Mouse (Mus musculus): ENCODE data around the gene Rsph1. TPM values are rescaled to one million over a fixed set of nuclear protein-coding genes. Genes with fewer than 3 reads are reported as not detected.

Gene Rsph1
- total and polyA plus RNA-seq, 3 experiments = 0.81 to 1.2 (median 1.2) TPM

- TF ChIP-seq CTCF (IDR thresholded peaks at IDR 0.05) (no peak), EP300 (IDR thresholded peaks at IDR 0.05; ENCODE audit: insufficient read depth, low read depth, low read length) (no peak), POLR2A (IDR thresholded peaks at IDR 0.05; ENCODE audit: insufficient read depth, low read depth, low read length) (no peak)
- H3K79me2 ChIP-seq (replicated peaks; ENCODE audit: control insufficient read depth, insufficient read depth, low read length) = no peaks in the 10 kb centered on the region
- no peak overlapping the region for H3K27ac ChIP-seq
- H3K27me3 ChIP-seq (ENCODE audit: control insufficient read depth, insufficient read depth, low read length) = no peaks in the 10 kb centered on the region
- H3K9ac ChIP-seq (ENCODE audit: low read depth, low read length) = no peak overlapping the region
- no peaks in the 10 kb centered on the region for H3K36me3 ChIP-seq (ENCODE audit: control insufficient read depth, insufficient read depth, low read length)
- intact Hi-C loops (cut with DNase I) = no loop called here
- 73% methylated on average over 8 of the region's 8 CpGs for WGBS
- no peak for DNase-seq
- H3K4me1 ChIP-seq (ENCODE audit: control insufficient read depth, insufficient read depth, low read length) = no peaks in the 10 kb centered on the region
- H3K4me3 ChIP-seq = no peak overlapping the region
These were observed 52.6 kb downstream of the Rsph1 start for GRCm38 (mm10) chr17:31224591-31224990.

- H3K27ac ChIP-seq = no peak overlapping the region
- no peak overlapping the region for H3K9ac ChIP-seq (ENCODE audit: low read depth, low read length)
- no peaks in the 10 kb centered on the region for H3K27me3 ChIP-seq (ENCODE audit: control insufficient read depth, insufficient read depth, low read length)
- no peaks in the 10 kb centered on the region for H3K79me2 ChIP-seq (replicated peaks; ENCODE audit: control insufficient read depth, insufficient read depth, low read length)
- no peaks in the 10 kb centered on the region for H3K36me3 ChIP-seq (ENCODE audit: control insufficient read depth, insufficient read depth, low read length)
- no peaks in the 10 kb centered on the region for H3K4me1 ChIP-seq (ENCODE audit: control insufficient read depth, insufficient read depth, low read length)
- TF ChIP-seq CTCF (IDR thresholded peaks at IDR 0.05) = no peak
- TF ChIP-seq EP300 (IDR thresholded peaks at IDR 0.05; ENCODE audit: insufficient read depth, low read depth, low read length) = no peak
- TF ChIP-seq POLR2A (IDR thresholded peaks at IDR 0.05; ENCODE audit: insufficient read depth, low read depth, low read length) = no peak
- intact Hi-C loops (cut with DNase I) = no loop called here
- H3K4me3 ChIP-seq = no peak overlapping the region
- WGBS = 41% methylated on average over 7 of the region's 7 CpGs
- no peak for DNase-seq
These were observed 53.3 kb downstream of the Rsph1 start for GRCm38 (mm10) chr17:31223835-31224234.

GRCm38 (mm10) chr17:31222810-31223310, 54.3 kb downstream of the Rsph1 start:
- no peak for TF ChIP-seq CTCF (IDR thresholded peaks at IDR 0.05)
- no peak for TF ChIP-seq EP300 (IDR thresholded peaks at IDR 0.05; ENCODE audit: insufficient read depth, low read depth, low read length)
- no peak for TF ChIP-seq POLR2A (IDR thresholded peaks at IDR 0.05; ENCODE audit: insufficient read depth, low read depth, low read length)
- 65% methylated on average over 4 of the region's 4 CpGs for WGBS
- no peaks in the 10 kb centered on the region for H3K4me1 ChIP-seq (ENCODE audit: control insufficient read depth, insufficient read depth, low read length)
- H3K79me2 ChIP-seq (replicated peaks; ENCODE audit: control insufficient read depth, insufficient read depth, low read length) = no peaks in the 10 kb centered on the region
- H3K36me3 ChIP-seq (ENCODE audit: control insufficient read depth, insufficient read depth, low read length) = no peaks in the 10 kb centered on the region
- no peak for DNase-seq
- no peak overlapping the region for H3K9ac ChIP-seq (ENCODE audit: low read depth, low read length)
- H3K4me3 ChIP-seq = no peak overlapping the region
- intact Hi-C loops (cut with DNase I) = no loop called here
- H3K27ac ChIP-seq = no peak overlapping the region
- no peaks in the 10 kb centered on the region for H3K27me3 ChIP-seq (ENCODE audit: control insufficient read depth, insufficient read depth, low read length)

- Histone ChIP-seq H3K27me3 (ENCODE audit: control insufficient read depth, insufficient read depth, low read length) (no peaks in the 10 kb centered on the region), H3K4me3 (no peak overlapping the region), H3K4me1 (ENCODE audit: control insufficient read depth, insufficient read depth, low read length) (no peaks in the 10 kb centered on the region), H3K9ac (ENCODE audit: low read depth, low read length) (no peak overlapping the region), H3K36me3 (ENCODE audit: control insufficient read depth, insufficient read depth, low read length) (no peaks in the 10 kb centered on the region), H3K79me2 (replicated peaks; ENCODE audit: control insufficient read depth, insufficient read depth, low read length) (no peaks in the 10 kb centered on the region), H3K27ac (no peak overlapping the region)
- no peak for TF ChIP-seq POLR2A (IDR thresholded peaks at IDR 0.05; ENCODE audit: insufficient read depth, low read depth, low read length)
- TF ChIP-seq CTCF (IDR thresholded peaks at IDR 0.05) = no peak
- TF ChIP-seq EP300 (IDR thresholded peaks at IDR 0.05; ENCODE audit: insufficient read depth, low read depth, low read length) = no peak
- DNase-seq = no peak
- intact Hi-C loops (cut with DNase I) = no loop called here
- WGBS = 38% methylated on average over 5 of the region's 5 CpGs
These were observed 60.9 kb downstream of the Rsph1 start for GRCm38 (mm10) chr17:31216068-31216955.

- Histone ChIP-seq H3K9ac (ENCODE audit: low read depth, low read length) (no peak overlapping the region), H3K79me2 (replicated peaks; ENCODE audit: control insufficient read depth, insufficient read depth, low read length) (no peaks in the 10 kb centered on the region), H3K4me1 (ENCODE audit: control insufficient read depth, insufficient read depth, low read length) (no peaks in the 10 kb centered on the region), H3K27ac (no peak overlapping the region), H3K4me3 (no peak overlapping the region), H3K27me3 (ENCODE audit: control insufficient read depth, insufficient read depth, low read length) (0 out of 2 replicates have a peak, but pooled peaks cover 3% of the 10 kb centered on the region), H3K36me3 (ENCODE audit: control insufficient read depth, insufficient read depth, low read length) (no peaks in the 10 kb centered on the region)
- intact Hi-C loops (cut with DNase I) = no loop called here
- no peak for TF ChIP-seq POLR2A (IDR thresholded peaks at IDR 0.05; ENCODE audit: insufficient read depth, low read depth, low read length)
- TF ChIP-seq CTCF (IDR thresholded peaks at IDR 0.05) = no peak
- no peak for TF ChIP-seq EP300 (IDR thresholded peaks at IDR 0.05; ENCODE audit: insufficient read depth, low read depth, low read length)
- WGBS = 90% methylated on average over 6 of the region's 6 CpGs
- no peak for DNase-seq
These were observed 65.3 kb downstream of the Rsph1 start for GRCm38 (mm10) chr17:31211881-31212280.

GRCm38 (mm10) chr17:31210299-31210698, 66.9 kb downstream of the Rsph1 start:
- DNase-seq = no peak
- Histone ChIP-seq H3K4me1 (ENCODE audit: control insufficient read depth, insufficient read depth, low read length) (no peaks in the 10 kb centered on the region), H3K27me3 (ENCODE audit: control insufficient read depth, insufficient read depth, low read length) (0 out of 2 replicates have a peak, but pooled peaks cover 3% of the 10 kb centered on the region), H3K4me3 (no peak overlapping the region), H3K9ac (ENCODE audit: low read depth, low read length) (no peak overlapping the region), H3K27ac (no peak overlapping the region), H3K36me3 (ENCODE audit: control insufficient read depth, insufficient read depth, low read length) (no peaks in the 10 kb centered on the region), H3K79me2 (replicated peaks; ENCODE audit: control insufficient read depth, insufficient read depth, low read length) (no peaks in the 10 kb centered on the region)
- intact Hi-C loops (cut with DNase I) = no loop called here
- TF ChIP-seq CTCF (IDR thresholded peaks at IDR 0.05) (no peak), EP300 (IDR thresholded peaks at IDR 0.05; ENCODE audit: insufficient read depth, low read depth, low read length) (no peak), POLR2A (IDR thresholded peaks at IDR 0.05; ENCODE audit: insufficient read depth, low read depth, low read length) (no peak)
- 78% methylated on average over 7 of the region's 7 CpGs for WGBS

All from heart, adult 2 months (tissue).